Mouse (Mus musculus): ENCODE data around the gene Rtca.

DNA sequence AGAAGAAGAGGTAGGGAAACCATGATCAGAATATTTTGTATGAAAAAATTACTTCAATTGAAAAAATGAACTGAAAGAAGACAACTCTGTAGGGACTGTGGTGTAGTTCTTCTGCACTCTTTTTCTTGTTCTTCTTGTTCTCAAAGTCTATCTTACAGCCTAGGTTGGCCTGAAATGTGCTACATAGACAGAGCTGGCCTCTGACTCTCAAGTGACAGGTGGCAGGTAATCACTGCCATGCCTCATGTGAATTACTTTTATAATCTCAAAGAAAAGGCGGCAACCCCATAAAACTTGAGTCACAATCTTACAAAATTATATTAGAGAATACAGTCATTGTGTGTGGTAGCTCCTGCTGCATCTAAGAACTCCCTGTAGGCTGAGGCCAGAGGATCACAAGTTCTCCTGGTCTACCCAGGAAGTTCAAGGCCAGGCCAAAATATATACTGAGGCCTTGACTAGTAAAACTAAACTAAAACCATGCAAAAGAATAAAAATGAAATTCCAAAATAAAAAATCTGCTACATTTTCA, 16.0 kb downstream of the Rtca start:
- no peak for TF ChIP-seq EP300 (IDR thresholded peaks at IDR 0.05; ENCODE audit: low read depth)
- TF ChIP-seq CTCF (IDR thresholded peaks at IDR 0.05; ENCODE audit: low read depth): no peak
